In genomic region chr4:42988296-42988695, GRCm38 (mm10) we compare ENCODE assay signal across 1 mouse cellular context.
TF ChIP-seq lines count a peak whose summit lies in the region.

No protein-coding gene starts in this region.

TF ChIP-seq in CH12.LX, 34 proteins besides CTCF, POLR2A, EP300 and RAD21 (continued from another document):
- TF ChIP-seq GABPA (IDR thresholded peaks at IDR 0.05; ENCODE audit: insufficient replicate concordance, low read depth, low read length) (no peak), MAFK (IDR thresholded peaks at IDR 0.05; ENCODE audit: insufficient replicate concordance, low read length) (no peak), ZMIZ1 (IDR thresholded peaks at IDR 0.05; ENCODE audit: low read depth, low read length) (no peak), SIN3A (IDR thresholded peaks at IDR 0.05; ENCODE audit: low read length) (no peak), TCF12 (IDR thresholded peaks at IDR 0.05; ENCODE audit: low read depth, low read length) (no peak), PAX5 (IDR thresholded peaks at IDR 0.05; ENCODE audit: low read length) (no peak)
